Mouse (Mus musculus): ENCODE measurements around the gene Sprtn.

DNA sequence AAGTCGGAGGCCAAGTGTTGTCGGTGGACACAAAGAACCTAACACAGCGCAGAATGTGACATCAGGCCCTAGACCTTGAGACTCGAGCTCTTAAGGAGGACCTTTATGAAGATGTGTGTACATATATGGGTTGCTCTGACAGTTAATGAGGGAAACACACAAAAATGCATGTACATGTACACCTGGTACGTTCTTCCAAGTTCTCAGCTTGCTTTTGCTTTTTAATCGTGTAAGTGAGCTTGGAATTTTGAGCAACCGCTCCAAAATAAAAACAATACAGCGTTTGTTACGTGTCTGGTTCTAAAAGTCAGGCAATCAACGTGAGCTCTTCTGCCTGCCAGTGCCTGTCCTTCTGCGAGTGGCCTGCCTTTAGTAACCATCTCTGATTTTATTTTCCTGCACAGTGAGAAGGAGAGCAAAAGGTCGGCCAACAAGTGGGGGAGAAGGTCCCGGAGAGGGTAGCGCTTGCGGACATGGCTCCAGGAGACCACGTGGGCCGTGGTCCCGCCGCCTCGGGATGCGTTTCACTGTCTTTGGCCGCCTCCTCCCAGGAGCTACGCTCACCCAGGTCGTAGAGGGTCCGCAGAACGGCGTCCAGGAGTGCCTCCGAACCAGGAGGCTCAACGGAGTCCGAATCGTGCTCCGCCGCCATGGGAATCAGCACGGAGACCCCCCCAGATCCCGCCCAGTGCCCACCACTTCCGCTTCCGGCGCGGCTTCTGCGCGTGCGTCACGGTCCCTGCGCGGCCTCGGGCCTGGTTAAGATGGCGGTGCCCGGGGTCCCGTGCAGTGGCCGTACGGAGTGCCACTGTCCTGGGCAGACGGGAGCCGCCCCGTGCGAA lies 35.1 kb upstream of the Sprtn start, which contains the start of the genes Gnpat and 2810004N23Rik:
- TF ChIP-seq POLR2A (IDR thresholded peaks at IDR 0.05; ENCODE audit: borderline replicate concordance, low read depth, low read length) (no peak), CTCF (IDR thresholded peaks at IDR 0.05; ENCODE audit: low read depth, low read length) (no peak)
